Mouse (Mus musculus): ENCODE measurements around the gene Fbxo24.
"Not testable (repeated sequence)": the region's sequence is repeated elsewhere in the genome, so short reads cannot be mapped to it uniquely, and the experiment has no call there.

Fbxo24 gene

GRCm38 (mm10) chr5:137642886-137643285 lies 14.1 kb upstream of the Fbxo24 start:
- DNase-seq (ENCODE audit: low read depth, low spot score): no peak

- no peak for DNase-seq (ENCODE audit: low read depth, low spot score)
Measured at GRCm38 (mm10) chr5:137641054-137641453, 12.3 kb upstream of the Fbxo24 start, which contains the start of gene Sap25. TSS of gene Sap25 (plus strand) at chr5:137641334.

- no peak for DNase-seq (ENCODE audit: low read depth, low spot score)
Measured at GRCm38 (mm10) chr5:137639472-137639871, 10.7 kb upstream of the Fbxo24 start.

- no peak for DNase-seq (ENCODE audit: low read depth, low spot score)
Measured at GRCm38 (mm10) chr5:137633397-137634084, 4.7 kb upstream of the Fbxo24 start.

GRCm38 (mm10) chr5:137631591-137631990 lies 2.8 kb upstream of the Fbxo24 start:
- DNase-seq (ENCODE audit: low read depth, low spot score): no peak

GRCm38 (mm10) chr5:137631171-137631570 lies 2.4 kb upstream of the Fbxo24 start:
- peak; percentile 43 for DNase-seq (ENCODE audit: low read depth, low spot score)

GRCm38 (mm10) chr5:137630602-137631001 lies 1.8 kb upstream of the Fbxo24 start:
- no peak for DNase-seq (ENCODE audit: low read depth, low spot score)

GRCm38 (mm10) chr5:137629906-137630545 lies 1.2 kb upstream of the Fbxo24 start:
- no peak for DNase-seq (ENCODE audit: low read depth, low spot score)

- DNase-seq (ENCODE audit: low read depth, low spot score): no peak
Measured at GRCm38 (mm10) chr5:137629306-137629721, 512 bp upstream of the Fbxo24 start.

GRCm38 (mm10) chr5:137627991-137628390 lies 811 bp downstream of the Fbxo24 start:
- DNase-seq (ENCODE audit: low read depth, low spot score): peak; percentile 6

- DNase-seq (ENCODE audit: low read depth, low spot score): no peak
Measured at GRCm38 (mm10) chr5:137623937-137624530, 4.8 kb downstream of the Fbxo24 start.

GRCm38 (mm10) chr5:137615347-137615746 lies 13.5 kb downstream of the Fbxo24 start:
- no peak for DNase-seq (ENCODE audit: low read depth, low spot score)

GRCm38 (mm10) chr5:137614921-137615320 lies 13.9 kb downstream of the Fbxo24 start:
- not testable (repeated sequence) for DNase-seq (ENCODE audit: low read depth, low spot score)

- no peak for DNase-seq (ENCODE audit: low read depth, low spot score)
Measured at GRCm38 (mm10) chr5:137613550-137613949, 15.3 kb downstream of the Fbxo24 start, which contains the start of gene Pcolce. TSS of gene Pcolce (minus strand) at chr5:137613784.

- DNase-seq (ENCODE audit: low read depth, low spot score): no peak
Measured at GRCm38 (mm10) chr5:137613076-137613475, 15.7 kb downstream of the Fbxo24 start.

- no peak for DNase-seq (ENCODE audit: low read depth, low spot score)
Measured at GRCm38 (mm10) chr5:137611245-137611602, 17.6 kb downstream of the Fbxo24 start.

GRCm38 (mm10) chr5:137610548-137611244 lies 18.1 kb downstream of the Fbxo24 start:
- no peak for DNase-seq (ENCODE audit: low read depth, low spot score)

GRCm38 (mm10) chr5:137610056-137610455 lies 18.7 kb downstream of the Fbxo24 start:
- DNase-seq (ENCODE audit: low read depth, low spot score): no peak

GRCm38 (mm10) chr5:137609292-137609691 lies 19.5 kb downstream of the Fbxo24 start:
- DNase-seq (ENCODE audit: low read depth, low spot score): no peak

- no peak for DNase-seq (ENCODE audit: low read depth, low spot score)
Measured at GRCm38 (mm10) chr5:137608654-137609190, 20.1 kb downstream of the Fbxo24 start.

GRCm38 (mm10) chr5:137607860-137608653 lies 20.7 kb downstream of the Fbxo24 start:
- no peak for DNase-seq (ENCODE audit: low read depth, low spot score)
